Mouse (Mus musculus) C2C12 (cell line): Measurements from ENCODE around the gene Arhgef40. TPM values are rescaled to one million over a fixed set of nuclear protein-coding genes. Genes with fewer than 3 reads are reported as not detected.

ENCODE experiments used
- H3K27me3 ChIP-seq: one replicate; pipeline ENCODE4 v1.6.1; 2011; ENCODE audit not compliant: control insufficient read depth, insufficient read depth, insufficient read length
- H3K36me3 ChIP-seq: one replicate; pipeline ENCODE4 v1.6.1; 2011; ENCODE audit not compliant: control insufficient read depth, insufficient read depth
- H3K4me3 ChIP-seq: one replicate; pipeline ENCODE4 v1.5.1; 2011; ENCODE audit warnings: mild to moderate bottlenecking, control low read depth; ENCODE audit not compliant: poor library complexity, insufficient read depth, severe bottlenecking
- H3K79me2 ChIP-seq: one replicate; pipeline ENCODE4 v1.6.1; 2011; ENCODE audit not compliant: control insufficient read depth, insufficient read depth
- H3K79me3 ChIP-seq: one replicate; pipeline ENCODE4 v1.6.1; 2011; ENCODE audit warnings: low read depth, control low read depth
- H3ac ChIP-seq: one replicate; pipeline ENCODE3; 2011; ENCODE audit warnings: low read depth; ENCODE audit not compliant: control insufficient read depth, insufficient read length
- CEBPB ChIP-seq: IDR thresholded peaks from one replicate; pipeline ENCODE4 v1.6.1; 2011; ENCODE audit warnings: low read depth, mild to moderate bottlenecking, control low read depth, moderate library complexity
- CTCF ChIP-seq: IDR thresholded peaks from one replicate; pipeline ENCODE4 v1.5.1; 2011; ENCODE audit not compliant: control insufficient read depth, insufficient read depth, insufficient read length
- FOSL1 ChIP-seq: IDR thresholded peaks from one replicate; pipeline ENCODE4 v1.8.0; 2011; ENCODE audit warnings: mild to moderate bottlenecking, low read length; ENCODE audit not compliant: poor library complexity, insufficient read depth, severe bottlenecking
- MAX ChIP-seq: IDR thresholded peaks from one replicate; pipeline ENCODE4 v1.6.1; 2011; ENCODE audit warnings: mild to moderate bottlenecking, control low read depth
- MYOD1 ChIP-seq: IDR thresholded peaks from one replicate; pipeline ENCODE4 v1.6.1; 2011; ENCODE audit warnings: low read depth; ENCODE audit not compliant: control insufficient read depth, insufficient read length
- MYOG ChIP-seq: IDR thresholded peaks from one replicate; pipeline ENCODE4 v1.6.1; 2011; ENCODE audit not compliant: control insufficient read depth, insufficient read length; ENCODE audit errors: extremely low read depth
- USF1 ChIP-seq: IDR thresholded peaks from one replicate; pipeline ENCODE4 v1.6.1; 2011; ENCODE audit warnings: low read depth, mild to moderate bottlenecking, control low read depth, moderate library complexity
- polyA plus RNA-seq: library from polyadenylated mRNA; unstranded; fragments of >200 nt; fragmentation: generic; extraction: Trizol; gene quantifications from one replicate; pipeline ENCODE4 v1.2.1, GENCODE M21; 2012; ENCODE audit warnings: missing spikeins

Arhgef40 gene
- polyA plus RNA-seq, 1 experiment = 55.6 TPM

- peaks cover 29% of the 10 kb centered on the region for H3K79me2 ChIP-seq
- peaks cover 5% of the 10 kb centered on the region for H3K79me3 ChIP-seq
- peaks cover 38% of the 10 kb centered on the region for H3K36me3 ChIP-seq
- no peak for TF ChIP-seq USF1
- no peak for TF ChIP-seq MAX
- no peak for TF ChIP-seq CEBPB
- TF ChIP-seq MYOD1 = no peak
- TF ChIP-seq FOSL1 = no peak
- TF ChIP-seq MYOG = no peak
- no peak for TF ChIP-seq CTCF
- no peak overlapping the region for H3K4me3 ChIP-seq
- no peaks in the 10 kb centered on the region for H3K27me3 ChIP-seq
- H3ac ChIP-seq = no peak overlapping the region
Measured at GRCm38 (mm10) chr14:51987177-51987576, 2.7 kb downstream of the Arhgef40 start.

GRCm38 (mm10) chr14:51988731-51989130, 4.2 kb downstream of the Arhgef40 start:
- Histone ChIP-seq H3K36me3 (peaks cover 40% of the 10 kb centered on the region), H3K4me3 (no peak overlapping the region), H3K79me2 (peaks cover 29% of the 10 kb centered on the region), H3ac (no peak overlapping the region), H3K27me3 (no peaks in the 10 kb centered on the region), H3K79me3 (peaks cover 5% of the 10 kb centered on the region)
- no peak for TF ChIP-seq CEBPB
- no peak for TF ChIP-seq MAX
- no peak for TF ChIP-seq USF1
- TF ChIP-seq MYOG = no peak
- no peak for TF ChIP-seq FOSL1
- TF ChIP-seq MYOD1 = no peak
- TF ChIP-seq CTCF = no peak

DNA sequence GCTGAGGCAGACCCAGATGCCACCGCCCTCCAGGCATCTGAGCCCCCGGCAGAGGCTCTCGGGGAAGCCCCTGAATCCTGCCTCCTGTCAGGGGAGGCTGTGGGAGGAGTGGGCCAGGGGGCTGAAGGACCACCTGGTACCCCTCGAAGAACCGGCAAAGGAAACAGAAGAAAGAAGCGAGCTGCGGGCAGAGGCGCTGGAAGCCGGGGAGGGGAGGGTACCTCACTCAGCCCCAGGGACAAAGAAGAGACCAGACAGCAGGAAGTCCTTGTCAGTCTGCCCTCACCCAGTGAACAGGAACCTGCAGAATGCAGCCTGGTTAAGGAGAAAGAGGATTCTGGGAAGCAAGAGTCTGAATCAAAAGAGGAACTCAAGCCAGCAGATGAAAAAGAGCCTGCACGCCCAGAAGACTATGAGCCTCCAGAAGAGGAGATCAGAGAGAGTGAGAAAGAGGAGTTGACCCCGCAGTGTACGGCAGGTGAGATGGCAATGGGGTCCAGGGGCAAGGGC, 5.0 kb downstream of the Arhgef40 start:
- Histone ChIP-seq H3K36me3 (peaks cover 47% of the 10 kb centered on the region), H3K79me3 (peaks cover 5% of the 10 kb centered on the region), H3K27me3 (no peaks in the 10 kb centered on the region), H3K79me2 (peaks cover 29% of the 10 kb centered on the region), H3K4me3 (no peak overlapping the region), H3ac (no peak overlapping the region)
- TF ChIP-seq USF1 = no peak
- no peak for TF ChIP-seq MYOG
- TF ChIP-seq FOSL1 = no peak
- no peak for TF ChIP-seq CEBPB
- TF ChIP-seq MYOD1 = no peak
- no peak for TF ChIP-seq CTCF
- no peak for TF ChIP-seq MAX

DNA sequence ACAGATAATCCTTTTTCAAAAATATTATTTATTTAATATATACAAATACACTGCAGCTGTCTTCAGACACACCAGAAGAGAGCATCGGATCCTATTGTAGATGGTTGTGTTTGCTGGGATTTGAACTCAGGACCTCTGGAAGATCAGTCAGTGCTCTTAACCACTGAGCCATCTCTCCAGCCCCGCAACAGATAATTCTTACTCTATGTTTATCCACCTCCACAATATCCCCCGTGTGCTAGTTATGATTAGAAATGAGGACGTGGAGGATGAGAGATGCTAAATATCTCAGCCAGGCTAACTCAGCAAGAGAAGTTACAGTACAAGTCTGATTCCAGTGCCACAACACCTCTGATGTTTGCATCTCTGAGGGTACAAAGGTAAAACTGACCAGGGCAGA, 9.9 kb downstream of the Arhgef40 start:
- Histone ChIP-seq H3K79me3 (no peaks in the 10 kb centered on the region), H3K79me2 (no peaks in the 10 kb centered on the region), H3K36me3 (peaks cover 72% of the 10 kb centered on the region), H3ac (no peak overlapping the region), H3K4me3 (no peak overlapping the region), H3K27me3 (no peaks in the 10 kb centered on the region)
- TF ChIP-seq MYOG = no peak
- TF ChIP-seq MYOD1 = no peak
- TF ChIP-seq CTCF = no peak
- no peak for TF ChIP-seq MAX
- TF ChIP-seq FOSL1 = no peak
- TF ChIP-seq CEBPB = no peak
- TF ChIP-seq USF1 = no peak

DNA sequence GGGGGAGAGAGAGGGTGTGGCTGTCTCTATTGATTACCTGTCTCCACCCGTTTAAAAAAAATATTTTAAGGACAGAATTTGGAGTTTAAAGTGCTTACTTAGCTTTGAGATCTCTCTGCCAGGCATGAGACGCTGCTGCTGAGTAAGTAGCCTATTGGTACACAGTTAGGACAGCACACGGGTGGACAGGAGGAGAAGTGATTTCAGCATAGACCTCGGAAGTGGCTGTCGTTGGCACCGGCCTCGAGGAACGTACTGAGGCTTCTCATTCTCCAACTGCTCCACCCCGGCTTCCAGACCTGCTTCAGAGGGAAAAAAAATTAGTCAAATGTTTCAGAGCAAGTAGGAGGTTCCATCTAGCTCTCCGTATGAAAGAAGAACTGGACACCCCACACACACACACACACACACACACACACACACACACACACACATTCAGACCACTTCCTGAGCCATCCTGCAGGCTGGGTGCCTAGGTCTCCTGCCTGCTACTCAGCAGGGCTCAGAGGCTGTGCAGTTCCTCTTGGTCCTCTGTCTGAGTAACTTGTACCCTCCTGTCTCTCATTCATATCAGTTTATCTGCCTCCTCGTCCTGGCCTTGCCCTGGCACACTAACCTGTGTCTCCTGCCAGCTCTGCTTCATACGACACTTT, 10.8 kb downstream of the Arhgef40 start:
- Histone ChIP-seq H3K27me3 (no peaks in the 10 kb centered on the region), H3ac (no peak overlapping the region), H3K4me3 (no peak overlapping the region), H3K36me3 (peaks cover 76% of the 10 kb centered on the region), H3K79me3 (no peaks in the 10 kb centered on the region), H3K79me2 (no peaks in the 10 kb centered on the region)
- TF ChIP-seq MAX (no peak), CTCF (no peak), USF1 (no peak), FOSL1 (no peak), MYOG (no peak), CEBPB (no peak), MYOD1 (no peak)
